Mouse (Mus musculus) embryo, embryonic 11 days (tissue): ENCODE data around the gene Gm47841.

Experiments
- DNase-seq: peaks from one replicate; pipeline ENCODE4 v3.0.0-alpha.2; 2015

Gene Gm47841

GRCm38 (mm10) chr15:101072736-101073135 lies 25.5 kb upstream of the Gm47841 start:
- no peak for DNase-seq

GRCm38 (mm10) chr15:101070762-101071161 lies 23.6 kb upstream of the Gm47841 start:
- no peak for DNase-seq

- DNase-seq = no peak
Observed at GRCm38 (mm10) chr15:101069641-101070190, 22.5 kb upstream of the Gm47841 start.

GRCm38 (mm10) chr15:101068671-101069070 lies 21.5 kb upstream of the Gm47841 start:
- DNase-seq = no peak

- DNase-seq = no peak
Observed at GRCm38 (mm10) chr15:101068029-101068428, 20.8 kb upstream of the Gm47841 start.

GRCm38 (mm10) chr15:101066920-101067696 lies 19.9 kb upstream of the Gm47841 start:
- DNase-seq = no peak

- peak; percentile 76 for DNase-seq
Observed at GRCm38 (mm10) chr15:101066364-101066847, 19.2 kb upstream of the Gm47841 start.

- DNase-seq = peak; percentile 68
Observed at GRCm38 (mm10) chr15:101065069-101065468, 17.9 kb upstream of the Gm47841 start.

- DNase-seq = no peak
Observed at GRCm38 (mm10) chr15:101060280-101060852, 13.2 kb upstream of the Gm47841 start.

- no peak for DNase-seq
Observed at GRCm38 (mm10) chr15:101059570-101060279, 12.5 kb upstream of the Gm47841 start.

GRCm38 (mm10) chr15:101056225-101056624 lies 9.0 kb upstream of the Gm47841 start:
- peak; percentile 86 for DNase-seq

GRCm38 (mm10) chr15:101054541-101054940 lies 7.3 kb upstream of the Gm47841 start:
- DNase-seq = no peak

- DNase-seq = no peak
Observed at GRCm38 (mm10) chr15:101053832-101054459, 6.7 kb upstream of the Gm47841 start.

GRCm38 (mm10) chr15:101052560-101053501 lies 5.6 kb upstream of the Gm47841 start:
- peak; percentile 81 for DNase-seq

- DNase-seq = no peak
Observed at GRCm38 (mm10) chr15:101051869-101052268, 4.7 kb upstream of the Gm47841 start.

- DNase-seq = no peak
Observed at GRCm38 (mm10) chr15:101048338-101048896, 1.2 kb upstream of the Gm47841 start.

- peak; percentile 70 for DNase-seq
Observed at GRCm38 (mm10) chr15:101046527-101047193, 537 bp downstream of the Gm47841 start.

- no peak for DNase-seq
Observed at GRCm38 (mm10) chr15:101046039-101046526, 1.1 kb downstream of the Gm47841 start.

GRCm38 (mm10) chr15:101044531-101044930 lies 2.7 kb downstream of the Gm47841 start:
- DNase-seq = no peak

- DNase-seq = peak; percentile 77
Observed at GRCm38 (mm10) chr15:101042613-101043012, 4.6 kb downstream of the Gm47841 start.

GRCm38 (mm10) chr15:101041966-101042365 lies 5.2 kb downstream of the Gm47841 start:
- DNase-seq = no peak
